Mouse (Mus musculus) mouse trophoblast stem cell (cell line): ENCODE results near the gene Snx14.

Experiments used
- in situ Hi-C, 2 experiments: fragments of 300-500 bp; cut with MseI, MboI; formaldehyde crosslinking; loops; 2 replicates in 1 of 2; 3 replicates in 1 of 2; pipeline ENCODE4 v1.15.1; 2025

The Snx14 gene

DNA sequence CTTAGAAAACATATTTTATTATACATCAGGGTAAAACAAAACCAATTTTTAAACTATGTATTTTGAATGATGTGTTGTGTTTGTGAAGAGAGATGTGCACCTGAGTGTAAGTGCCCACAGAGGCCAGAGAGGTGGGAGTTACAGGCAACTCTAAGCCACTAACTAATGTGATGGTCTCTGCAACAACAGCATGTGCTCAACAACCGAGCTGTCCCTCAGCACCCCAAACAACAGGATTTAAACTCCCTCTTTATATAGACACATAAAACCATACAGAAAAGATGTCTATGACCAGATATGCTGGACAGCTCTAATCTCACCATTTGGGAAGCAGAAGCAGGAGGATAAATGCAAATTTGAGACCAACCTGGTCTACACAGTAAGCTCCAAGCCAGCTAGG, 58.2 kb downstream of the Snx14 start:
- in situ Hi-C loops, result no loop called here

DNA sequence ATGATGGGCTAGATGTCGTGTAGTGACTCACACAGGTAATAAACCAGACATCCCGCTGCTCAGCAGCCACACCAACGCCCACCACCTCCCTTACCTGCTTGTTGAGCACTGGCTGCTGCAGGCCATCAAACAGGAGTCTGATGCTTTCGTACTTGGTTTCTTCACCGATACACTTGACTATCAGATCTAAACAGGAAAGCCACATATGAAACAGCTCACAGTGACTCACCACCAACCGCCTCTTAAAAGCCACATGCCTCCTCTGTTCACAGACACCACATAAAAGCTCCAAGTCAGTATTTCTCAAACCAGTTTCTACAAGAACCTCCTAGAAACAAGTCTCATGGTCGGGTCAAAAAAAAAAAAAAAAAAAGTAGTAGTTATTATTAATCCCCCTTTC, 58.7 kb downstream of the Snx14 start:
- in situ Hi-C loops, result no loop called here

DNA sequence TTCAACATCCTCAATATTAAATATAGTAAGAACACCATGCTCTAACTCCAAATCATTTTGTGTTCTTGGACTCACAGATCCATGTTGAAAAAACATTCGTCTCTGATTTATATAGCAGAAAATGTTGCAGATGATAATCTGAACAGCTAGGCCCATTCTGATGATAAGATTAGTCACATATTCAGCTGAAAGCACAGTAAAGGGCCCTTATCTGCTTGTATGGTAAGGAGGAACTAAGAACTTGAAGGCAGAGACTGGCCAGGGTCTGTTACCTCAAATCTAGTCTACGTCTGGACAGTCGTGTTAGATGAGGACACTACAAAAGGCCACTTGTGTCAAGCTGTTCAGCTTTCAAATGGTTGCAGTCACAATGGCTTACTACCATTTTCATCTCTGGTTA, 59.7 kb downstream of the Snx14 start:
- in situ Hi-C loops, result no loop called here

- in situ Hi-C loops, result no loop called here
Measured at GRCm38 (mm10) chr9:88377483-88377882, 61.3 kb downstream of the Snx14 start.

- in situ Hi-C loops, result no loop called here
Measured at GRCm38 (mm10) chr9:88373001-88373400, 65.8 kb downstream of the Snx14 start.

DNA sequence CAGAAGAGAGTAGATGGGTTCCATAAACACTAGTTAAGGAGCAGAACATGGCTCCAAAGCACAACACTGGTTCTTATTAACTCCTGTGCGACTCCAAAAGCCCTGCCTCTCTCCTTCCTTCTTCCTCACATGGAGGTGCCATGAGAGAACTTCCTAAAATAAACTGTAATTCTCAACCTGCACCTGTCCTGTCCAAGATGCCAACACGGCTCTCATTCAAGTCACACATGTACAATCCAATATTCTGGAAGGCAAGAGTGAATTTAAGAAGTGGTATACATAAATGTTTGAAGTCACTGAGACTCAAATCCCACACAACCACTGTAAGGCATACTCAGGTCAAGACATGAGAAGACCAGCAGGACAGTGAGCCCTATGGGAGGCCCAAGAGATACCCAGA, 67.6 kb downstream of the Snx14 start:
- in situ Hi-C loops, result no loop called here

DNA sequence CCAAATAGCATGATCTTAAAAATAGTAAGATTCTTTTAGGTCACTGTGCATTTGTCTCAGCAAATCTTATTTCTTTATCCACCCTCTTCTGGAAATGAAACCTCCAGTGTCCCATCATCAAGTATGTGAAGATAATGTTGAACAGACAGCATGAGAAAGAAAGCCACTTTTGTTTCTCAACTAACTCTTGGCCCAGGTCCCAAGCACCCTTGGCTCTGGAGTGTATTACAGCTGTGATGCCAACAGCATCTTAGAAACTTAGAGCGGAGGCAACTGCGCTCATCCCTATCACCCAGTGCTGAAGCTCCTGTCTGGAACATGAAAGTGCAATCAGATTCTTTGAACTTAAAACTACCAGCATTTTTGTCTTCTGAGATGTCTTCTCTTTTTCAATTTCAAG, 69.1 kb downstream of the Snx14 start:
- in situ Hi-C loops, result no loop called here

- in situ Hi-C loops, result no loop called here
Measured at GRCm38 (mm10) chr9:88368476-88368875, 70.3 kb downstream of the Snx14 start.

- in situ Hi-C loops, result no loop called here
Measured at GRCm38 (mm10) chr9:88367751-88368150, 71.0 kb downstream of the Snx14 start.

- in situ Hi-C loops, result no loop called here
Measured at GRCm38 (mm10) chr9:88367322-88367721, 71.4 kb downstream of the Snx14 start.

GRCm38 (mm10) chr9:88366819-88367218, 71.9 kb downstream of the Snx14 start:
- in situ Hi-C loops, result no loop called here

DNA sequence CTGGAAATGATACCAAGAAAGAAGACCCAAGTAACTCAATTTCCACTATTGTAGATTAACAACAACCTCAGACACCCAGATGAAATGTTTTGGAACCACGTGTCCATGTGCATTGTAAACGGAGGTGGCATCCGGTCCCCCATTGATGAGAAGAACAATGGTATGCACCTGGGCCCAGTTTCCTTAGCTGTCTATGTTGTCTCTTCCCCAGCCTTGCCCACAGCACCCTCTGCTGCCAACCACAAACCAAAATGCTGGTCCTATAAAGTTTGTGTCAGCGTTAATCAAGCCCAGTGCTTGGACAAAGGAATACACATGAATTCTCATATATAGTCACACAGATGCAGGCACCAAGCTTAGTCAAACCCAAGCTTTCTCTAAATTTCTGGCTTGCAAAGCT, 72.5 kb downstream of the Snx14 start:
- in situ Hi-C loops, result no loop called here

DNA sequence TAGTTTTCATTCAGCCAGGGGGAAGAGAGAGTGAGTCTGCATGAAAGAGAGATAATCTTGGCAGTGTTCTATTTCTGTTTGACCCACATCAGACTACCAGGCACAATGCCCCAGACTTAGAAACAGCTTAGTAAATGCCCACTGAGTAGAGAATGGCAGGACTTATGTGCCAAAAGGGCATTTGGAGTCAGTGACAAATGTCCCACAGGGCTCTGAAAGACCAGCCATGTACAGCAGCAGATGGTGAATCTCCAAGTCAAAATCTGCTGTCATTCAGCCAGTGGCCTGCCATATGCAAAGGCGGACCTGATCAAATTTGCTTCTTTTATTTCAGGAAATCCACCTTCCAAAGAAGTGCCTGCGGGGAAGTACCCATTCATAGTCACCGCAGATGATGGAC, 75.7 kb downstream of the Snx14 start:
- in situ Hi-C loops, result no loop called here

DNA sequence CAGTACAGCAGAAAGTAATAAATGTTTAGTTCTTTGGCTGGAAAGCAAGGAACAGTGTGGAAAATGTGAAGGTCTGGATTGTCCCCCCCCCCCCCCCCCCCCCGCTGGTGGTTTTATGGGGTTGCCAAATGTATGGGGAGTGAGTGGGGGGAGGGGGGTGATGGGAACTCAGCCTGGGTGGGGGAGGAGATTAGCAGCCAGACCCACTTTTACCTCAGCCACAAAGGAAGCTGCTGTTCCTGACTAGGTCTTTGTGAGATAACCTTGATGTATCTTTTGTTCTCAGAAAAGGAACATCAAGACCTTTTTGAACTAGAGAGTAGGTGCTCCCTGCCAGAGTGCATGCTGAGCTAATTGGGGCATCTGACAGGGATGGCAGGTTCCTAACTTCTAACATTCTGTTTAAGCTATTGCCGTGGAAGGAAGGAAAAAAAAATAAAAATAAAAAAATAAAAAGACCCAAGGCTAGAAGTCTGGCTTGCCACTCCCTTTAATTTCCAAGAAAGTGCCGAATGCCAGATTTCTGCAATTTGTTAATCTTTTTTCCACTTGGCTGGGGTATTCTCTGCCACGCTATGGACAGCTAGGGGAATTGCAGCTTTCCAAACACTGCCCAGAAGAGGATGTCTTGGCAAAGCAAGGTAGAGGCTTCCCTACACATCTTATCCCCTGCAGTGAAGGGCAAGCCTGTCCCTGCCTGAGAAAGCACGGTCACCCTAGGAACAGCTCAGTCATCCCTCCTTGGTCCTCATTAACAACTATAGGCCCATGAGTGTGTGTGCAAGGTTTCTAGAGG, 76.5 kb downstream of the Snx14 start:
- in situ Hi-C loops, result no loop called here

GRCm38 (mm10) chr9:88361211-88361909, 77.4 kb downstream of the Snx14 start:
- in situ Hi-C loops, result no loop called here

DNA sequence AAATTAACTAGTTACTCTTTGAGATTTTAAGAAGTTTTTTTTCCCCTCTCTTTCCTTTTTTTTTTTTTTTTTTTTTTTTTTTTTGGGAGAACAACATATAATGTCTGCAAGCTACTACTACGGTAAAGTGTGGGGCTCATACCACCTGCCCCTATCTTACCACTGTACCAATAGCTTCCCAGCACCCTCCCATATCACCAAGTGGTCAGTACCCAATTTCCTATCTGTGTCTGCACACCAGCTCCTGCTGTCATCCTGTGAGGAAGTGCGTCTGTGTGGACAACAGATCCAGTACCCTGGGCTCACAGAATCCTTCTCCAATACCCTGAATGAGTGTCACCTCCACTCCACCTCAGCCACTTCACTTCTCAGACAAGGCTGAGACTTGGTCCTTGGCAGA, 79.6 kb downstream of the Snx14 start:
- in situ Hi-C loops, result no loop called here

GRCm38 (mm10) chr9:88357173-88357572, 81.6 kb downstream of the Snx14 start:
- in situ Hi-C loops, result no loop called here

GRCm38 (mm10) chr9:88353459-88353858, 85.3 kb downstream of the Snx14 start:
- in situ Hi-C loops, result no loop called here

DNA sequence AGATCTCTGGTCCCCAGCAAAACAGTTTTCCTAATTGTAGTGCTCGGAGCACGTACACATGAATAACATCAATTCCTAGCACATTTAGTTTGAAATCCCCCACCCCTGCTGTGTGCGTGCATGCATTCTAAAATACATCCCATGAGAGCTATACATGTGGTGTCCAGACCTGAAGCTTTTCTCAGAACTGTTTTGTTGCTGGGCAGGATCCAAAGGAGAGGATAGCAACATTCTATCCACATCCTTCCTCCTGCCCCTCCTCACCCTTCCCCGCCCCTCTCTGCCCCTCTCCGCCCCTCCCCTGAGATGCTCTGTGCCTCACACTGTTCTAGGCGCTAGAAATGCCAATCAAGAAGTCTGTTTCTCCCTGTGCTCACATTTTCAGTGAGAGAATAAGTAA, 86.0 kb downstream of the Snx14 start:
- in situ Hi-C loops, result no loop called here

DNA sequence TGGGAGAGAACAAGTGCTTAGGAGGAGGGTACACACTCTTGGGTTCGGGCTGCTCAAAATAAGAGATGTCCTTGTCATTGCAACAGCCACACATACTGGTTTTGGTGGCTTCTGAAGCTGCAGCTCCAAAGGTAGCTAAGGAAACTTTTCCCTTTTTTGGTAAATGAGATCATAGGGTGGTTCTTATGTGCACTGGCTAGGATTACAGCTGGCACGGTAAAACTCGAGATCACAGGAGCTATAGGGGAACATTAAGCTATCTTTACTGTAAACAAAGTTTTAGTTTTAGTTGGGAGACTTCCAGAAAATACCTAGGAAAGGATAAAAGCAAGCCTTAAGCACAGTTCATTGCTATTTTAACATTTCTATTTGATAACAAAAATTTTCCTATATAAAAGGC, 87.6 kb downstream of the Snx14 start:
- in situ Hi-C loops, result no loop called here

GRCm38 (mm10) chr9:88350317-88350716, 88.4 kb downstream of the Snx14 start:
- in situ Hi-C loops, result no loop called here

- in situ Hi-C loops, result no loop called here
Measured at GRCm38 (mm10) chr9:88348623-88349022, 90.1 kb downstream of the Snx14 start.

GRCm38 (mm10) chr9:88346857-88347256, 91.9 kb downstream of the Snx14 start:
- in situ Hi-C loops, result no loop called here
